Mouse (Mus musculus): ENCODE measurements around the gene Clcf1. TPM values are rescaled to one million over a fixed set of nuclear protein-coding genes. Genes with fewer than 3 reads are reported as not detected.

Clcf1 gene
- polyA plus RNA-seq, 1 experiment = 4.5 TPM

DNA sequence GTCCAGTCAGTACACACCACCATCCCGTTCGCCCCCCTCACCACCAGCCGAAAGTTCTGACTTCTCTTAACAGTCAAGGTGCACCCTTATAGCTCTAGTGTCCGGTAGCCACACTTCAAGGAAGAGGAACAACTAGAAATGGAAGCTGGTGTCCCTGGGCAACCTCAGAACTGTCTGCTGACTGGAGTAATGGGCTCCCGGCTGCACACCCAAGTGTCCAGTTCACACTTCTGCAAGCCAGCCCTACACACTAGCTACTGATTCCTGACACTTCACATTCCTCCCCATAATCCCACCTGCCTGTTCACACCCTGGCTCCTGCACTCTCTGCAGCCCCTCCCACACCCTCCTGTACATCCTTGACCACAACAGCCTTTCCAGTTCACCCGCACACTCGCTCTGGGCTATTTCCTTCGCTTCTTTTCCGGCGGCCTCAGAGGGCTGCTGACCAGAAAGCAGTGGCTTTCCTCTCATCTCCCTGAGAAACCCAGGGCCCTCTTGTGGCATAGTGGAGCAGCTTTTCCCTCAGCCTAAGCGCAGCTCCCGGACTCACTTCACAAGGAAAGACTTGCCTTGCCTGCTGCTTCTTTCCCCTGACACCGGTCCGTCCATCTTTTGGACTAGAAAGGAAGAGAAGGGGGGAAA, 2.1 kb downstream of the Clcf1 start:
- peak in 1 of 2 experiments; percentile 54 for DNase-seq (ENCODE audit: extremely low spot score in 1 of 2, low spot score in 1 of 2)

DNA sequence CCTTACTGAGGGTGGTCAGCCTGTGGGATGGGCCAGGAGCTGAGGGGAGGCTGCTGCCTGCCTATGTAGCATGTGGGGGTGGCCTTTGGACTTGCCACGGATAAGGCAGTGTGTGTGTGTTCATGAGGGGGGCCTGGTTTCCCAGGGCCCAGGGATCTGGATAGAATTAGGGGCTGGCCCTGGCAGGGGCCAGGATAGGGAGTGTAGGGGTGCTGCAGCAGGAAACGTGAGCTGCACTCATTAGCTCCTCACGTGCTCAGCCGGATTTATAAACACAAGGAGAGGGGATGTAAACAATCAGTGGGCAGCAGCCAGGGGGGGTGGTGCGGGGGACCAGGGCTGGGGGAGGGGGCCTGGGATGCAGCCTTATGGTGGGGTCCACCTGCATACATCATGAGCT, 3.1 kb downstream of the Clcf1 start:
- no peak for DNase-seq (ENCODE audit: extremely low spot score in 1 of 2, low spot score in 1 of 2)

DNA sequence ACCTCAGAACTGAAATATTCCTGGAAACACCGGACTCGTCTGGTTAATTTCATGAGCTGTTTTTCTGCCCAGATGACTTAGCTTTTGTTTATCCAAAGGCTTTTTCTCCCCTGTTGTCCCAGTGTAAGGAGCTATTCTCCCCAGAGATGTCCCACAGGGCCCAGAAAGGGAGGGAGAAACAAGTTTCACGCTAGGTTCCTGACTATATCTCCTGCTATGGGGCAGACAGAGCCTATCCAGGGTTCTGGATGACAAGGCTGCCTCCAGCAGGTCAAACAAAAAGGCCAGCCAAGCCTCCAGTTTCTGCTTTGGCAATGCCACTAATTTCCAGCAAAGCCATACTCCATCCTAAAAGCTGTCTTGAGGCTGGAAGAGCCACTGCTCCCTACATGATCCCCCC, 3.8 kb downstream of the Clcf1 start:
- no peak for DNase-seq (ENCODE audit: extremely low spot score in 1 of 2, low spot score in 1 of 2)

DNA sequence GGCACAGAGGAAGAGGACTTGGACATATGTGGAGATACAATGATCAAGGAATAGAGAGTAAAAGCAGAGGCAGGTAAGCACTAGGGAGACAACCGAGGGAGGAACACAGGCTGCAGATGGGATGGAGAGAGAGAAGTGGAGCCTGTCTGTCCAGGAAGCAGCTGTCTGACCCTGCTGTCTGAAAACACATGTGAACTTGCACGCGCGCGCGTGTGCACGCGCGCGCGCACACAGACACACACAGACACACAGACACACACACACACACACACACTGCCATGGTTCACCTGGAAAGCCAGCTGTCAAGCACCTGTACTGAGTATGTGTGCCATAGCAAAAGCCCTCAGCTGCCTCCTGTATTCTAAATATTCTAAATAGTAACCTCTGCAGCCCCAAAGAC, 4.3 kb downstream of the Clcf1 start:
- no peak for DNase-seq (ENCODE audit: extremely low spot score in 1 of 2, low spot score in 1 of 2)

- DNase-seq (ENCODE audit: extremely low spot score in 1 of 2, low spot score in 1 of 2) = no peak
These were observed 4.7 kb downstream of the Clcf1 start for GRCm38 (mm10) chr19:4218784-4219183.

DNA sequence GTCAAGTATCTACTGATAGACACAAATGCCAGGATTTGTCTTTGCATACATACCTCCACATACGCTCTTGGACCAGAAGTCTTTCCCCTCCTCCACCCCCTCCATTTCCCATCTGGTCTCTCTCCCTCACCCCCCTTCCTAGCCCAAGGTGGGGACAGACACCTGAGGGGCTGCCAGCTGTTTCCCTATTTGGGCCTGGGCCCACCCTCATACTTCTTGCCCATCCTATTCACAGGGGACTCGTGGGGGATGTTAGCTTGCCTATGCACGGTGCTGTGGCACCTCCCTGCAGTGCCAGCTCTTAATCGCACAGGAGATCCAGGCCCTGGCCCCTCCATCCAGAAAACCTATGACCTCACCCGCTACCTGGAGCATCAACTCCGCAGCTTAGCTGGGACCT, 5.9 kb downstream of the Clcf1 start:
- no peak for DNase-seq (ENCODE audit: extremely low spot score in 1 of 2, low spot score in 1 of 2)

DNA sequence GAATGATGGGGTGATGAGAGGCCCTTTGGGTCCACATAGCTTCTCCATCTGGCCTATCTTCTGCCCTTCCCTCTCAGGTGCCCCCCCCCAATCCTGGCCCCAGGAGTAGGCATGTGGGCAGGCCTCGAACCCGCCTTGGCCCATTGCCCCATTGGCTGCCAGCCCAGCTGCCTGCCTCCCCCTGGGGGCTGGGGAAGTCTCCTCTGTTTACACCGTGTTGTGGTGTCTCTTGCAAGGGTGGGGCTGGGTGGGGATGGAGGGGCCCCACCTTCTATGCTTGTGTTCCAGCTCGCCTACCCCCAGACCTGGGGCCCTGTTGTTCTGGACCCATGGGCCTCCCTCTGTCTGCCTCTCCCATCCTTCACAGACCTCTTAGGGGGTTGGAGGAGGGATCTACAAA, 6.4 kb downstream of the Clcf1 start:
- DNase-seq (ENCODE audit: extremely low spot score in 1 of 2, low spot score in 1 of 2) = no peak

GRCm38 (mm10) chr19:4220957-4221743, 7.1 kb downstream of the Clcf1 start:
- no peak for DNase-seq (ENCODE audit: extremely low spot score in 1 of 2, low spot score in 1 of 2)

DNA sequence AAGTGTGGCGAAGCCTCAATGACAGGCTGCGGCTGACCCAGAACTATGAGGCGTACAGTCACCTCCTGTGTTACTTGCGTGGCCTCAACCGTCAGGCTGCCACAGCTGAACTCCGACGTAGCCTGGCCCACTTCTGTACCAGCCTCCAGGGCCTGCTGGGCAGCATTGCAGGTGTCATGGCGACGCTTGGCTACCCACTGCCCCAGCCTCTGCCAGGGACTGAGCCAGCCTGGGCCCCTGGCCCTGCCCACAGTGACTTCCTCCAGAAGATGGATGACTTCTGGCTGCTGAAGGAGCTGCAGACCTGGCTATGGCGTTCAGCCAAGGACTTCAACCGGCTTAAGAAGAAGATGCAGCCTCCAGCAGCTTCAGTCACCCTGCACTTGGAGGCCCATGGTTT, 8.1 kb downstream of the Clcf1 start:
- DNase-seq (ENCODE audit: extremely low spot score in 1 of 2, low spot score in 1 of 2) = no peak

DNA sequence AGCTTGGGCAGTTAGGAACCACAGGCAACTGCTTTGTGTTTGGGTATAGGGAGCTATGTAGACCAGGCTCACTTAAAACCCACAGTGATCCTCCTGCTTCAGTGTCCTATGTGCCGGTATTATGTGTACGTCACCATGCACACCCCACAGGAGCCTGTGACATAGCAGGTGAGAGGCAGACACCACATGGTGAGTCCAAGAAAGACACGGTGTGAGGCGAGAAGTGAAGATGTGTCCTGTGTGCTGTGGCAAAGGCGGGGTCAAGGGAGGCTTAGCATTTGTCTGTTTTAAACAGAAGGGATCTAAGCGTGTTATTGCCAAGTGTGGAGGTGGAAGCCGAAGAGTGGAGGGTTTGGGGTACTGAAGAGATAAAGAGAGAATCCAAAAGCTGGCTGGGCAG, 12.7 kb downstream of the Clcf1 start:
- no peak for DNase-seq (ENCODE audit: extremely low spot score in 1 of 2, low spot score in 1 of 2)

- DNase-seq (ENCODE audit: extremely low spot score in 1 of 2, low spot score in 1 of 2) = no peak
These were observed 13.4 kb downstream of the Clcf1 start for GRCm38 (mm10) chr19:4227446-4227845.

DNA sequence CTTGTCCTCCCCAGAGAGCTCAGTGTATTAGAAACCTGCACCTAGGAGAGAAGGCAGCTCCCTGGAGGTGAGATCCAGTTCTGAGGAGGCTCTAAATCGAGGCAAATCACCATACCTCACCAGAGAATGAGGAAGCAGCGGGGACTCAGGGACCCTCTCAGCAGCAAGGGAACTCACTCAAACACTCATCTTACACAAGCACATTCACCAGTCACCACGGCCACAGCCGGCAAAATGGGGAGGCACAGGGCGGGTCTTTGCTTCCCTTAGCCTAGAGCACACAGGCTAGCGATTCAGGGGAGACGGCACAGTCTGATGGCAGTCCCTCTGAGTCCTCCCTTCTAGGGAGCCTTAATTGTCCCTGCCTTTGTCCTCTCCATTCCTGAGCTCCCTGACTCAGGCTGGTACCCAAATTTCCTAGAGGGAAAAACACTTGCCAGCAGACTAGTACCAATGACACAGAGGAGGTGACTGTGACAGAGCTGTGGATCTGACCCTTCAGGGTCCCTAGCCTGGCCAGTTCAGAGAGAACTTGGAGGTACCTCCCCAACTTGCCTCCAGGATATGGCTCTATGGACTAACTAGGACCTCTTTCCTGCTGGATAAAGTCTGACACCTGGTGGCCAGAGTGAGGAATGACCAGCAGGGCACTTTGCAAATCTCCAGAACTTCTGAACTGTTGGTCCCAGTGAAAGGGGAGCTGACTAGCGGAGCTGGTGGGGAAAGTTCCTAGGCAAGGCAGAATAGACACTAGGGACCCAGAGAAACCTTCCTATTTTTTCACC, 14.0 kb downstream of the Clcf1 start:
- peak in 1 of 2 experiments; percentile 89 for DNase-seq (ENCODE audit: extremely low spot score in 1 of 2, low spot score in 1 of 2)

- DNase-seq (ENCODE audit: extremely low spot score in 1 of 2, low spot score in 1 of 2) = no peak
These were observed 14.9 kb downstream of the Clcf1 start for GRCm38 (mm10) chr19:4228891-4229290.

GRCm38 (mm10) chr19:4229451-4230076, 15.5 kb downstream of the Clcf1 start:
- DNase-seq (ENCODE audit: extremely low spot score in 1 of 2, low spot score in 1 of 2) = no peak

- DNase-seq (ENCODE audit: extremely low spot score in 1 of 2, low spot score in 1 of 2) = peak in 1 of 2 experiments; percentile 22
These were observed 16.4 kb downstream of the Clcf1 start for GRCm38 (mm10) chr19:4230415-4230814.

DNA sequence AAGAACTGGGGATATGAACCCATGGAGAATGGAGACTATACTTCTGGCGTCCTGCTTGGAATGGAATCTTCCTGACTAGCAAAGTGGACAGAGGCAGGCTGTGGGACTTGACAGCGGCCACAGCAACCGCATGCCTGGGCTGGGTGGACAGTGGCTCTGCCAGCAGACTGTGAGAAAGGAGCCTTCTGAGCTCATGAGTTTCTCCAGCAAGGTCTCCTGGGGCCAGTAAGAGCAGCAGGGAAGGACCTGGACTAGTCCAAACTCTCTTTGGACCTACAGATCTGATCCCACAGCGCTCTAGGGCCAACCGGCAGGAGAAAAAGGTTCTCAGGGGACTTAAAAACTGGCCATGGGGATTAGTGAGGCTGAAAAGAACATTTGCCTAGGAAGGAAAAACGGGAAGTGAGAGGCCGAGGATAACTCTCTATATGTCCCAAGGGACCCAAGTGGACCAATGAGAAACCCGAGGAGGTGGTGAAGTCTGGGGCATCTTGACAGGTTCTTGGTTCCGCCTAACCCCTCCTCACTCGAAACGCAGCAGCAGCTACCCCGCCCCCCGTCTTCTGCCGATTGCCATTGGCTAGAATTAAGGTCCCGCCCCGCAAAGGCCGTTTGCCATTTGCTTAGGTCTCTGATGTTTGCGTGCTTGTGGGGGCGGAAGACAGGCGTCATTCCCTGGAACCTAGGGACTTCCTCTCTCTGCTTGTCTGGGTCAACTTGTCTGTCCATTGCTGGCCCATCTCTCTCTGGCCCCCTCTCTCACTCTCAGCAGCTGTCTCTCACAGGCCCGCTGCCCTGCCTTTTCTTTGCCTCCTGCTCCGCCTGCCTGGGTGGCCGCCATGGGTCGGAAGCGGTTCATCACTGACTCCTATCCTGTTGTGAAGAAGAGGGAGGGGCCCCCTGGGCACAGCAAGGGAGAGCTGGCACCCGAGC, 17.5 kb downstream of the Clcf1 start, which contains the start of gene Pold4:
TSS of gene Pold4 (plus strand) at position 647 of the 933 bp plus-strand sequence.
- peak; percentile 96 to 99 for DNase-seq (ENCODE audit: extremely low spot score in 1 of 2, low spot score in 1 of 2)

GRCm38 (mm10) chr19:4232186-4232572, 18.1 kb downstream of the Clcf1 start:
- peak in 1 of 2 experiments; percentile 59 for DNase-seq (ENCODE audit: extremely low spot score in 1 of 2, low spot score in 1 of 2)

DNA sequence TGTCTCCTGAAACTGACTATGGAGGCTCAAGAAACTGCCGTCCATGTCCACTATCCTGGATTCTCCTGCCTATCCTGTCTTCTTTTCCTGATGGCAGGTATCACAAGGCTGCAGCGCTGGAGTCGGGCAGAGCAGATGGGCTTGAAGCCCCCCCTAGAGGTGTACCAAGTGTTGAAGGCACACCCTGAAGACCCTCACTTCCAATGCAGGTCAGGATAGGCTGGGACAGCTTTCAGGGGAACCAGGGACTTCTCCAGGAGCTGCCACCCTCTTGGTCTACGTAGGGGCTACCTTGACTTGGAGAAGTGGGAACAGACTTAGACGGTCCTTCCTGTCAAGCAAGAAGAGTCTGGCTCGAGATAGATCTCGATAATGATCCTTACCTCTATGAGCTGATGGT, 18.6 kb downstream of the Clcf1 start:
- no peak for DNase-seq (ENCODE audit: extremely low spot score in 1 of 2, low spot score in 1 of 2)

- DNase-seq (ENCODE audit: extremely low spot score in 1 of 2, low spot score in 1 of 2) = no peak
These were observed 20.5 kb downstream of the Clcf1 start for GRCm38 (mm10) chr19:4234548-4234947.

- DNase-seq (ENCODE audit: extremely low spot score in 1 of 2, low spot score in 1 of 2) = no peak
These were observed 26.2 kb downstream of the Clcf1 start for GRCm38 (mm10) chr19:4240247-4240668.
